Mouse (Mus musculus) liver, postnatal 0 days (tissue): ENCODE measurements at regions not wholly inside any gene's neighbourhood (a gene's known extent, or its start where the extent isn't known, plus 50 kb on each side); places are given as distances from the start of the nearest gene placed in this dataset.

Experiments
- ATAC-seq: fragments of 200-750 bp; cut with Nextera tagmentation; 2 replicates; pipeline ENCODE4 v1.8.0; 2017; ENCODE audit warnings: mild to moderate bottlenecking, moderate library complexity
- DNase-seq: peaks from one replicate; pipeline ENCODE4 v3.0.0-alpha.2; 2016
- H3K27ac ChIP-seq: fragments of 300-500 bp; sonication (generic); 2 replicates; pipeline ENCODE4 v1.5.1; 2014; ENCODE audit warnings: antibody characterized with exemption, moderate library complexity, mild to moderate bottlenecking, low read depth
- H3K27me3 ChIP-seq: fragments of 300-500 bp; sonication (generic); 2 replicates; pipeline ENCODE4 v1.6.1; 2014; ENCODE audit warnings: low read length, control low read depth, mixed read lengths; ENCODE audit not compliant: insufficient read depth
- H3K36me3 ChIP-seq: fragments of 300-500 bp; sonication (generic); replicated peaks from 2 replicates; pipeline ENCODE4 v1.6.1; 2014; ENCODE audit warnings: mild to moderate bottlenecking, control low read depth, low read length, moderate library complexity, mixed read lengths; ENCODE audit not compliant: insufficient read depth
- H3K4me1 ChIP-seq: fragments of 300-500 bp; sonication (generic); 2 replicates; pipeline ENCODE4 v1.6.1; 2014; ENCODE audit warnings: antibody characterized with exemption, mild to moderate bottlenecking, control low read depth; ENCODE audit not compliant: insufficient read depth
- H3K4me2 ChIP-seq: fragments of 300-500 bp; sonication (generic); 2 replicates; pipeline ENCODE4 v1.6.1; 2014; ENCODE audit warnings: low read depth, mild to moderate bottlenecking, low read length, moderate library complexity, mixed read lengths
- H3K4me3 ChIP-seq: fragments of 300-500 bp; sonication (generic); 2 replicates; pipeline ENCODE4 v1.5.1; 2014; ENCODE audit warnings: low read depth, low read length
- H3K9ac ChIP-seq: fragments of 300-500 bp; sonication (generic); replicated peaks from 2 replicates; pipeline ENCODE4 v1.6.1; 2014; ENCODE audit warnings: mild to moderate bottlenecking, moderate library complexity
- H3K9me3 ChIP-seq: fragments of 300-500 bp; sonication (generic); 2 replicates; pipeline ENCODE4 v1.6.1; 2016; ENCODE audit warnings: mild to moderate bottlenecking, control low read depth, low read length, mixed read lengths
- CTCF ChIP-seq: sonication (generic); IDR thresholded peaks from 2 replicates; pipeline ENCODE4 v1.5.1; 2016; ENCODE audit warnings: antibody characterized with exemption, low read depth
- EP300 ChIP-seq: IDR thresholded peaks from 2 replicates; pipeline ENCODE4 v1.6.1; 2016; ENCODE audit warnings: antibody characterized with exemption, low read depth, mild to moderate bottlenecking
- WGBS: fragments of 180-500 bp; shearing (Covaris S2); extraction: QIAGEN DNeasy Blood & Tissue Kit; methylation state at CpG from one replicate; pipeline ENCODE4 v1.1.7; 2014; ENCODE audit not compliant: insufficient replicate concordance; 5-methylcytosine and 5-hydroxymethylcytosine counted together

DNA sequence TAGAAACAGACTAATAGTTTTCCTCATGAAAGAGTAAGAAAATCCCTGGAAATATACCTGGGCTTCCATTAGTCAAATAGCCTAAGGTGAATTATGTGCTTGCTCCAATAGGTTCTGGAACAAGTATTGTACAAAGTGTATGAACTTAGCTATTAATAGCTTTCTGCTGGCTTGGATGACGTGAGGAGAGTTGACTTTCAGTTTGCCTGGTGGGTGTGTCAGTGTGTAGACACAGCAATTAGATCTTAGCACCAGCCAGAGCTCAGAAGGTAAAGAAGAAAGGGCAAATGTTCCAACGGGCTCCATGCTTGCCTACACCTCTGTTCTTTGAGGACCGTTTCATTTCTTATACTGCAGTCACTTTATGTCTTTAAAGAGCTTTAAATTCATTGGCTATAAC is 654.8 kb upstream of the Mef2c start:
- H3K27me3 ChIP-seq, result no peaks in the 10 kb centered on the region
- no peak for DNase-seq
- H3K9me3 ChIP-seq, result no peaks in the 10 kb centered on the region
- no peak overlapping the region for H3K9ac ChIP-seq
- TF ChIP-seq EP300 (no peak), CTCF (no peak)
- H3K36me3 ChIP-seq, result no peaks in the 10 kb centered on the region
- H3K4me2 ChIP-seq, result no peak overlapping the region
- no peak overlapping the region for H3K27ac ChIP-seq
- no peaks in the 10 kb centered on the region for H3K4me1 ChIP-seq
- H3K4me3 ChIP-seq, result no peak overlapping the region
- WGBS, result 59% methylated on average over 3 of the region's 3 CpGs
- no peak for ATAC-seq

DNA sequence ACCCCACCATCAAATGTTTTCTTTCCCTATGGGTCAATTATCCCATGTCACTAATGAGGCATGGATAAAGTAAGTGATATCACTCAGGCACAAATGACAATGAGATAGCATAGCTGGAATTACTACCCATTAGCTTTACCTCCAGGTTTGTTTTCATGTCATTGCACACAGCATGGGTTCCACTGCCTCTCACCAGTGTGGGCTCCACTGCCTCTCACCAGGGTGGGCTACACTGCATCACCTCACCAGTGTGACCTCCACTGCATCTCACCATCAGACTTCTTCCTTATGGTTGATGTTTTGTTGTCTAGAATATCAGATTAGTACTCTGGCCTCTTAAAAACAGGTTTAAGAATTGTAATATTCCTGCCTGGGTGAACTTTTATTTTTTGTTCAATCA is 634.0 kb upstream of the Mef2c start:
- no peaks in the 10 kb centered on the region for H3K36me3 ChIP-seq
- H3K9ac ChIP-seq, result no peak overlapping the region
- TF ChIP-seq CTCF (no peak), EP300 (no peak)
- no peak for ATAC-seq
- H3K27ac ChIP-seq, result no peak overlapping the region
- no peaks in the 10 kb centered on the region for H3K9me3 ChIP-seq
- no peaks in the 10 kb centered on the region for H3K27me3 ChIP-seq
- H3K4me2 ChIP-seq, result no peak overlapping the region
- no peak for DNase-seq
- no peak overlapping the region for H3K4me3 ChIP-seq
- H3K4me1 ChIP-seq, result no peaks in the 10 kb centered on the region

GRCm38 (mm10) chr13:82874091-82874490 is 629.7 kb upstream of the Mef2c start:
- no peak overlapping the region for H3K27ac ChIP-seq
- WGBS, result 83% methylated on average over 1 of the region's 1 CpGs
- TF ChIP-seq CTCF (no peak), EP300 (no peak)
- no peaks in the 10 kb centered on the region for H3K9me3 ChIP-seq
- ATAC-seq, result no peak
- no peaks in the 10 kb centered on the region for H3K36me3 ChIP-seq
- no peaks in the 10 kb centered on the region for H3K4me1 ChIP-seq
- no peak overlapping the region for H3K4me2 ChIP-seq
- H3K4me3 ChIP-seq, result no peak overlapping the region
- no peak overlapping the region for H3K9ac ChIP-seq
- no peak for DNase-seq
- no peaks in the 10 kb centered on the region for H3K27me3 ChIP-seq

DNA sequence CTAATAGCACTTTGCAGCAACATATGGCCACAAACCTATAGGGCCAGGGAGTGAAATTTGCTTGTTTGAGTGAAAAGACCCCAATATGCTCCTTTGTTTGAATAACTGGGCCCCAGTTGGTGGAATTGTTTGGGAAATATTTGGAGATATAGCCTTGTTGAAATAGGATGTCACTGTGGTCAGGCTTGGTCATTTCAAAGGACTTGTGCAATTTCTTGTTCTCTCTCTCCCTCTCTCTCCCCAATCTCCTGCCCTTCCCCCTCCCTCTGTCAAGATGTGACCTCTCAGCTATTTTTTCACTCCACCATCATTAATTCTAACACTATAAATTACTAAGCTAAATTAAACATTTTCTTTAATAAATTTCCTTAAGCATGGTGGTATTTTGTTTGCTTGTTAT is 620.5 kb upstream of the Mef2c start:
- no peak overlapping the region for H3K4me3 ChIP-seq
- no peak overlapping the region for H3K4me2 ChIP-seq
- DNase-seq, result no peak
- no peak overlapping the region for H3K9ac ChIP-seq
- no peak for TF ChIP-seq CTCF
- no peak for TF ChIP-seq EP300
- no peak overlapping the region for H3K27ac ChIP-seq
- no peaks in the 10 kb centered on the region for H3K36me3 ChIP-seq
- no peaks in the 10 kb centered on the region for H3K27me3 ChIP-seq
- no peak for ATAC-seq
- H3K4me1 ChIP-seq, result no peaks in the 10 kb centered on the region
- H3K9me3 ChIP-seq, result no peaks in the 10 kb centered on the region

- 59% methylated on average over 1 of the region's 1 CpGs for WGBS
Observed at GRCm38 (mm10) chr13:82888755-82889154, 615.1 kb upstream of the Mef2c start.

GRCm38 (mm10) chr13:82892731-82893130 is 611.1 kb upstream of the Mef2c start:
- TF ChIP-seq EP300 (no peak), CTCF (no peak)
- H3K27ac ChIP-seq, result no peak overlapping the region
- no peak overlapping the region for H3K4me3 ChIP-seq
- ATAC-seq, result no peak
- no peaks in the 10 kb centered on the region for H3K9me3 ChIP-seq
- WGBS, result 77% methylated on average over 2 of the region's 2 CpGs
- H3K36me3 ChIP-seq, result no peaks in the 10 kb centered on the region
- no peak for DNase-seq
- H3K4me1 ChIP-seq, result no peaks in the 10 kb centered on the region
- H3K4me2 ChIP-seq, result no peak overlapping the region
- no peaks in the 10 kb centered on the region for H3K27me3 ChIP-seq
- H3K9ac ChIP-seq, result no peak overlapping the region

More at GRCm38 (mm10) chr13:82888755-82889154, 615.1 kb upstream of the Mef2c start:
- DNase-seq (no peak), ATAC-seq (no peak)
- no peak for TF ChIP-seq CTCF
- TF ChIP-seq EP300, result 0 out of 2 replicates have a peak, but pooled peaks have one; percentile 16
- H3K36me3 ChIP-seq, result no peaks in the 10 kb centered on the region
- no peak overlapping the region for H3K4me2 ChIP-seq
- no peak overlapping the region for H3K27ac ChIP-seq
- H3K27me3 ChIP-seq, result no peaks in the 10 kb centered on the region
- no peaks in the 10 kb centered on the region for H3K9me3 ChIP-seq
- no peak overlapping the region for H3K4me3 ChIP-seq
- H3K9ac ChIP-seq, result no peak overlapping the region
- H3K4me1 ChIP-seq, result no peaks in the 10 kb centered on the region

DNA sequence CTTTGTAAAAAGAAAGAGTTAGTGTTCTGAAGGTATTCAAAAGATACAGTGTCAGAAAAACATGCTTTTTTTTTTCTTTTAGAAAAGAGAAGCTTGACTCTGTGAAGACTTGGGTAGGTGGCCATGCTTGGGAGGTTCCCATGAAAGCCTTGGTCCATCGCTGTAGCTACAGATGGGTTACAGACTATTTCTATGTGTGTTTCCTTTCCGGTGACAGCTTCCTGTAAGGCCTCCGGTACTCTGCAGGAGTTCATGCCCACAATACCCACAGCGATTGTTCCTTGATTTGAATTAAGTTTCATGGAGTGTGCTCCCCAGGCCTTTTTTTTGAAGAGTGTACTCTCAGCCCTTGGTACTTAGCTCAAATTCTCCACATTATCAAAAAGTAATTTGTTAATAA is 604.1 kb upstream of the Mef2c start:
- no peaks in the 10 kb centered on the region for H3K9me3 ChIP-seq
- H3K4me3 ChIP-seq, result no peak overlapping the region
- H3K36me3 ChIP-seq, result no peaks in the 10 kb centered on the region
- H3K27me3 ChIP-seq, result no peaks in the 10 kb centered on the region
- no peak overlapping the region for H3K4me2 ChIP-seq
- no peak for TF ChIP-seq EP300
- TF ChIP-seq CTCF, result no peak
- no peak overlapping the region for H3K9ac ChIP-seq
- H3K4me1 ChIP-seq, result no peaks in the 10 kb centered on the region
- DNase-seq (no peak), ATAC-seq (no peak)
- WGBS, result 24% methylated on average over 4 of the region's 4 CpGs
- H3K27ac ChIP-seq, result no peak overlapping the region
